Mouse (Mus musculus): ENCODE results near the gene Mgp. TPM values are rescaled to one million over a fixed set of nuclear protein-coding genes. Genes with fewer than 3 reads are reported as not detected.

The Mgp gene
- total RNA-seq, 2 experiments from 2014 or later: not detected

DNA sequence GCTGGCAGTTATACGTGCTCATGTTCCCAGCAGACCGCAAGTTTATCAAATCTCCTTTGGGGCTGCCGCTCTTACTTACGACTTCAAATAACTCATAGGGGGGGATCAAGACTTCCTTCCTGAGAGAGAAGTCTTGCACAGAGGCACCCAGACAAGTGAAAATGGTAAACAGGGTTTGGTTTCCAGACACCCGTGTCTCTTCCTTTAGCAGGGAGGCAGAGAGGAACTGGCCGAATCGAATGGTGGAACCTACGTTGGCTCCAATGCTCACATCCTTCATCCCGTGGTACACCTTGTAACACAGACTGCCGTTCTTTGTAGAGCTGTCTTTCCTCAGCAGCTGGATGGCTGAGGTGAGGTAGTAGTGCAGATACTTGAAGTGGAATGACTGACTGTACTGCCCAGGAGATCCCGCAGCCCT is 21.3 kb downstream of the Mgp start:
- 0 out of 2 replicates have a peak, but pooled peaks have one; percentile 5 for ATAC-seq (replicated peaks; ENCODE audit: poor library complexity, severe bottlenecking)

DNA sequence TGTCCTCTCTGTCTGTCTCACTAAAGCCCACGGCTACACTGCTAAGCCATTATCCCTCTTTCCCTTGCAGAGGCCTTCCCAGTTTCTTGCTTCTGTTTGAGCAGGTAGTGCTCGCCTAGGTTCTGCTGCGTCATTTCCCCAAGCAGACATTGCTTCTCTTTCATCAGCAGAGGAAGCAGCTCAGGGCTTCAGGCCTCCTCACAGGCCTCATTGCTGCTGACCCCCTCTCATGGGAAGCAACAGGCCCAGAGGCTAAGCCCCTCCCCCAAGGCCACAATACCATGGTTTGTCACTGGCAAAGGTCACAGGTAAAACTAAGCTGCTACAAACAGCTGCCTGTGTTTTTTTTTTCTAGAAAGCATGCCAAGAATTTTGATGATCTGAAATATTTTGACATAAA is 22.9 kb downstream of the Mgp start:
- peak; percentile 42 for ATAC-seq (replicated peaks; ENCODE audit: poor library complexity, severe bottlenecking)

DNA sequence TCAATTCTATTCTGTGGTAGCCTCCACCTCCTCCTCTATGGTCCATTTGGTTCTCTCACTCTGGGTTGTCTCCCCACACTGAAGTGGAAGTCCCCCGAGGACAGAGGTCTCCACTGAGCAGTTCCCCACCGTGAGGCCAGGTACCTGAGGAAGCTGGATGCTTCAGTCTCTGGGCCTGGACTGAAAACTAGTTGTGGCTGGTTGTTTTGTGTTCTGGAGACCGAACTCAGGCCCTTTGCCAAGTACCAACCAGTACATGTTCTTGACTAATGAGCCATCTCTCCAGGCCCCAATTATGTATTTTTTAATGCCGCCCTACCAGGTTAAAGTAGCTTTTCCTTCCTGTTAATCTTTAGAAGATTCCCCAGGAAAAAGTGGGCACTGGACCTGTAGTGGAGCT is 23.3 kb downstream of the Mgp start:
- ATAC-seq (replicated peaks; ENCODE audit: poor library complexity, severe bottlenecking): no peak

DNA sequence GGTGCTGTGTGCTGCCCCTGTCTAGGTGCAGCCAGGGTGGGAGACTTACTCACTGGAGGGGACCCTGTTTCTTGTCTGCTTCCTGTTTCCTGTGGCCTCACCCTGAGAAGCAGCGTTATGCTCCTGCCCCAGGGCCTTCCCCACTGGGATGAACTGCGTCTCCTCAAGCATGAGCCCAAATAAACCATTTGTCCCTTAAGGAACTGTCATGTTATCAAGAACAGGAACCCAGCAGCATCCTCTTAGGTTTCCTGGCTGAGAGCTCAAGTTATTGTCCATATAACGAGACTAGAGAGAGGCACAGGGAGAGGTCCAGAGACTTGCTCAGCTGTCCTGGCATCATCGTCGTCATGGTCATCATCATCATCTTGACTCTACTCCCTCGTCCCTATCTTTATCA is 25.4 kb downstream of the Mgp start:
- ATAC-seq (replicated peaks; ENCODE audit: poor library complexity, severe bottlenecking): peak; percentile 25

DNA sequence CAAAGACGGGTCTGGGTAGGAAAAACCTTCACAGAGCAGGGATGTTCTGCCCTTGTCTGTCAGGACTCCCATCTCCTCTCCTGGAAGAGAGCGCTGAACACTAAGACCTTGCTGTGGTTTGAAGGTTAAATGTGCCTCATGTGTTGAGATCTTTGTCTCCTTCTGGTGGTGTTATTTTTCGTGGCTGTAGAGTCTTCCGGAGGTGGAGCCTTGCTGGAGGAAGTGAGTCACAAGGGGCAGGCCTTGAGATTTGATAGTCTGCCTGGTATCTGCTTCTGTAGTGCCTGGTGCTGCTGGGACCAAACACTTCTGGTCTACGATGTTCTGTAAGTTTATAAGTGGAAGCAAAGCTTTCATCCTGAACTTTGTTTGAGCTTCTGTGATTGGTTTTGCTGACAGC is 26.7 kb downstream of the Mgp start:
- ATAC-seq (replicated peaks; ENCODE audit: poor library complexity, severe bottlenecking): peak; percentile 31; the same call in 1 of the 2 replicates

DNA sequence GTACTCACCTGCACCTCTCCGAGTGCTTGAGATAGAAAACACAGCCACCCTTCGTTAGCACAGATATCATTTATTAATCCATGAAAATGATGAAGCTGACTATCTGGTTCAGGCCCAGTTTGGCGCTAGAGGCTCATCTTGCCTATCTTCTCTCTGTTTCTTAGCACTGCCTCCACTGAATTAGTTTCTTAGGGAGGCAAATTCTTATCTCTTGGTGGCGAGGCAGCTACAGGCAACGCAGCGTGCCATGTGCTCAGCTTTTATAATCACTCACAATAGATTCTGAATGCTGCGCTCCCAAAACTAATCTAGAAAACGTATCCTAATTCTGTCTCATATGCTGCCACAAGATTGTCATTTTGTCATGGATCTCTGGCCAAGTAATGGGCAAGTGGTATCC is 27.2 kb downstream of the Mgp start:
- no peak for ATAC-seq (replicated peaks; ENCODE audit: poor library complexity, severe bottlenecking)

DNA sequence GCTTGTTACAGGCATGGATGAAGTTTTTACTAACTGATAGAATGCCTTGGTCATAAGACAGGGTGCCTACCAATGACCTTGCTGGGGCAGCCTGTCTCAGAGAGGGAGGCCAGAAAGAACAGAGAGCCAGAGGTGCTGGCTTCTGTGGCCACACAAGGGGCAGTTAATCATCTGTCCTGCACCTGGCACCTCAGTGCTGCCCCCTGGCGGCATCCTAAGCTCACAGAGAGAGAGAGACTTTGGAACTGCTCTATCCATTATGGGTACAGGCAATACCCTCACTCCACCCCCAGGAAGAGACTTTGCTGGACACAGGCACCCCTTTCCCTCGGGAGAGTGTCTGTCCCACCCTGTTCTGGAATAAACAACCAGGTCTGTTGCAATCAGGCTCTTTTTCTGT is 27.8 kb downstream of the Mgp start:
- peak; percentile 81 for ATAC-seq (replicated peaks; ENCODE audit: poor library complexity, severe bottlenecking)

DNA sequence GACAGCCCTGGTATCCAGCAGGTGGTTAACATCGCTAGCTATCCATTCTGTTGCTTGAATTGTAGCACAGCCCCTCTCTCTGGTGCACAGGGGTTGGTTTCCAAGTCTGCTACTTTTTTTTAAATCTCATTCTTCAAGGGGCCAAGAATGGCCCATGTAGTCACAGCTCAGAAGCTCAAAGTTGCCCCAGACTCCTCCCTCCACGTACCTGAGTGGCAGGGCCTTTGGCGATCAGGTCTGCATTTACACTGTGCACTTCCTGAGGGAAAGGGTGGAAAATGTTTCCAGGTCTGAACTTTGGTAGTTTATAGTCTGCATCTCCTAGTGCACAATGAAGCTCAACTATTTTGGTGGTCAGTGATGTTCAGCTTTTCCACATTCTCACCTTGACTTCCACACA is 28.4 kb downstream of the Mgp start:
- ATAC-seq (replicated peaks; ENCODE audit: poor library complexity, severe bottlenecking): no peak

DNA sequence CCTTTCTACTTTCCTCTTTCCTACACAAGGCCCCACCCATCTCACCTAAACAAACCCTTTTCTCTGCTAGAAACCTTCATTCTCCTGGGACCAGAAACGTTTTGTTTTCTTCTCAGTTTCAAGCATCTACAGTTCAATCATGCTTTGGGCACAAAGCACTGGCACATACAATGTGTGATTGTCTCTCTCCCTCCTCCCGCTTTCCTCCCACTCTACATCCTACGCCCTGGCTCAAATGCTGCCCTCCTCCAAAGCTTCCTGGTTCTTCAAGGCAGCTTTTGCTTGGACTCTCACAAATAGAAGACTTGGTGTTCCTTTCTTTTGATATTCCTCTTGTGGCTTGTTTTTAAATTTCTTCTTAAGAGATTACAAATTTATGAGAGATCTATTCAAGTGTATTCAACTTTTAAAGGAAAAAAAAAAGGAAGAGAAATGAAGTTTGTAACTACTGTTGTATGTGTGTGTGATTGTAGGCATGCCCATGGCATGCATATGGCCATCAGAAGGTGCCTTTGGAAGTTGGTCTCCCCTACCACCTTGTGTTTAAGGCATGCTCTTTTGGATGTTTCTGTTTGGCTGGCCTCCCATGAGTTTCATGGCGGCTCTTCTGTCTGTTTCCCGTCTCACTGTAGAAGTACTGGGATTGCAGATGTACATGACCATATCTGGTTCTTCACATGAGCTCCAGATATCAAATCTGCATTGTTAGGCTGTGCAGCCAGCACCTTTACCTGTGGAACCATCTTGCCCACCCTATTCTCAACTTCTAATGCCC is 29.7 kb downstream of the Mgp start:
- ATAC-seq (replicated peaks; ENCODE audit: poor library complexity, severe bottlenecking): no peak

DNA sequence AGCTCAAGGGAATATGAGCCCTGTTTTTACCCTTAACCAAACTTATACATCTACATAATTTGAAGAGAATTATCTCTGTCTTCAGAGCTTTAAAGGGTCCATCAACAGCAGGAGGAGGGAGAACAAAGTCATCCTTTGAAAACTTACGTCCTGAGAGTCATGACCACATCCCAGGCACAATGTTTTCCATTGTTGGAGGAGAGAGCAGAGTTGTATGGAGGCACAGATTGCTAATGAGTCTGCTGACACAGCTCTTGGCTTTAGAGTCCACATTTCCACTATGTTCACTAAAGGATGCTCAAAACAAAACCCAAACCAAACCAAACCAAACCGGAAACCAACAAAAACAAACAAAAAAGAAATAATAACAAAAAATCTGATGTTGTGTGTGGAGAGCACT is 30.7 kb downstream of the Mgp start:
- no peak for ATAC-seq (replicated peaks; ENCODE audit: poor library complexity, severe bottlenecking)

DNA sequence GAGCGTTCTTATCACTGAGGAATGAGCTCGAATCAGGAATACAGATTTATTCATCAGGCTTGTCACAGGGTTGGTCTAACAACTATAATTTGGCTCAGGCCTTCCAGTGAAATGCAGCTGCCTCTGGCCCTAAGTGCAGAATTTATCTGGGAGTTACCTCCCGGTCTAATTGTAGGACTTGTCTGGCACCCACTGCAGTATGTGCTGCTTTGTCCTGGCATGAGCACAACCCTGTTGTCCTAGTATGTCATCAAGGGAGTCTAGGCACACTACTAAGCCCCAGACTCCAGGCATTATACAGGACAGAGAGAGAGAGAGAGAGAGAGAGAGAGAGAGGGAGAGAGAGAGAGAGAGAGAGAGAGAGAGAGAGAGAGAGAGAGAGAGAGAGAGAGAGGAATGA is 38.3 kb downstream of the Mgp start:
- no peak for ATAC-seq (replicated peaks; ENCODE audit: poor library complexity, severe bottlenecking)

DNA sequence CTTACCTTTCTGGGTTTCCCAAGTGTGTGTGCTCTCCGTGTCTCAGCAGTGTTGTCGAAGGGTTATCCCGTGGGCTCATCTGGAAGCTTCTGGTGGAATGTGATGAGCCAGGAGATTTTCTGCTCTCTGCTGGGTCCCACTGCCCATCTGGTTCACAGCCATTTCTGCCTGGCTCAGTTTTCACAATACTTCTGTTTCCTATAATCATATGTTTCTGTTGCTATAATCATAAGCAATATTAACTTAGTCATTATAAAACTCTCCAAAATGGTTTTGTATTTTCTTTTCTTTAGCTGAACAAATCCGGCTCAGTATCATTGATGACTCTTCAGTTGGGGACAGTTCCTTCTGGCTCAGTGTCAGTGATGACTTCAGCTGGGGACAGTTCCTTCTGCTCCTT is 40.3 kb downstream of the Mgp start, which contains the start of gene Smco3:
TSS of gene Smco3 (minus strand) at position 101 of the 400 bp plus-strand sequence.
- ATAC-seq (replicated peaks; ENCODE audit: poor library complexity, severe bottlenecking): no peak

DNA sequence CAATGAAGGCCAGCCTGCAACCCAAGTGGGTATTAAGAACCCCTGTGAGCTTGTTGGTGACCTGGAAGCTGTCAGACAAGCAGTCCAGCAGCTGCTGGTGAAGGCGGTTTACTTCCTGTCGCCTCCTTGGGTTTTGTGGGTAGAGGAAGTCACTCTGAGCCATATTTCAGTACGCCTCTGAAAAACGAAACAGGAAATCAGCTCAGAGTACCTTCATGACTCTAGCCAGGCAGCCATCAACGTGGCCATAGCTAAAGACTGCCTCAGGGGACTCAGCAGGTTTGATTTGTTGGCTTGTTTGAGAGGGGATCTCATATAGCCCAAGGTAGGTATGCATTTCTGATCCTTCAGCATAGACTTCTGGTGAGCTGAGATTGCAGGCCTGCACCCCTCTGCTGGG is 43.9 kb downstream of the Mgp start:
- ATAC-seq (replicated peaks; ENCODE audit: poor library complexity, severe bottlenecking): peak; percentile 47

DNA sequence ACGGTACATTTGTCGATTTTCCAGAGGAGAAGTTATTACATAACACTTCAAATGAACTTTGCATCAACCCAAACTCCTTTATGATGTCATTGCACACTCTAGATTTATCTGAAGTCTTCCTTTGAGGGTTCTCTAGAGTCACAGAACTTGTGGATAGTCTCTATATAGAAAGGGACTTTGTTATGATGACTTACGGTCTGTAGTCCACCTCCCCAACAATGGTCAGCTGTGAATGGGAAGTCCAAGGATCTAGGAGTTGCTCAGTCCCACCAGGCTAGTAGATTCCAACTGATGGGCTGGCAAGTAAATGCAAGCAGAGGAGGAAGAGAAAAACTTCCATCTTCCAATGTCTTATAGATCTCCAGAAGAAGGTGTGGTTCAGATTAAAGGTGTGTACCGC is 46.9 kb downstream of the Mgp start:
- ATAC-seq (replicated peaks; ENCODE audit: poor library complexity, severe bottlenecking): no peak

DNA sequence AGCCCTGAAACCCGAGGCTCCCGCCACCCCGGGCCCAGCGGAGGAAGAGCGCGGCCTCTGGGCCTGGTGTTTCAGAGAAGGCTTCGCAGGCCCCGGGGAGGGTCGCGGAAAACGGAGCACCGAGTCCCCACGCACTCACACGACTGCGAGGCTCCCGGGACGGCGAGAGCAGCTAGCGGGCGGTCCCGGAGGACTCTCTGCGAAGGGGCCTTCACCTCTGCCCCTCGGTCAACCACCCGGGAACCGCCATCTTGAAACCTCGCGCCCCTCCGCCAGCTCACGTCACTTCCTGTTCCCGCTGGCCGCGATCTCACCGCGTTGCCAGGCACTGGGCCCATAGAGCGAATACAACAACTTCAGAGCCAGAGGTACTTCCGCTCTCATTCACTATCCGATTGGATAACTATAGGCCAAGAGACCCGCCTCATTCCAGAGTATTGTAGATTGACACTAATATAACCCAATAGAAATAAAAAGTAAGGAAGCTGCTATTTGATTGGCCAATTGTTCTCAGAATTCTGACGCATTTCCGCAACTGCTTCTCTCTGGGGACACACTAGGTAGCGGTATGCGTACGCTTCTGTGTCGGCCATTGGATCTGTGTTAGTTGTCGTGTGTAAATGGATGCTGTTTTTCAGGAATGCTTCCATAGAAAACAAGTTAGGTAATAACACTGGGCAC is 47.6 kb downstream of the Mgp start, which contains the start of gene Wbp11:
TSS of gene Wbp11 (minus strand) at position 353 of the 681 bp plus-strand sequence.
- peak; percentile 91 for ATAC-seq (replicated peaks; ENCODE audit: poor library complexity, severe bottlenecking)

DNA sequence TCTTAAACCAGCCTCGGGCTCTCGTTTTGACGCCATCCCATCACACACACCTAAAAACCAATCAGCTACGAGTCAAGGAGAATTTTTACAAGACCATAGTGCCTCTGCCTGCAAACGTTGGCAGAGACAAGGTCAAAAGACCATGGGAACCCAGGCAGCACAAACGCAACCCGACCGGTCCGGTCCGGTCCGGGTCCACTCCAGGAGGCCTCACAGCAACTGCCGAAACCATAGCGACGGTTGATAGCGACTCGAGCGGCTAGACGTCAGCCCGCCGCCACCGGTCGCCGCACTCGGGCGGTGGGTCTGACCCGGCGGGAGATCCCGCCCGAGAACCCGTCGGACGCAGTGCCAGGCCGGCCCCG is 48.1 kb downstream of the Mgp start, which contains the start of gene BC049715:
TSS of gene BC049715 (plus strand) at position 111 of the 365 bp plus-strand sequence.
- no peak for ATAC-seq (replicated peaks; ENCODE audit: poor library complexity, severe bottlenecking)

DNA sequence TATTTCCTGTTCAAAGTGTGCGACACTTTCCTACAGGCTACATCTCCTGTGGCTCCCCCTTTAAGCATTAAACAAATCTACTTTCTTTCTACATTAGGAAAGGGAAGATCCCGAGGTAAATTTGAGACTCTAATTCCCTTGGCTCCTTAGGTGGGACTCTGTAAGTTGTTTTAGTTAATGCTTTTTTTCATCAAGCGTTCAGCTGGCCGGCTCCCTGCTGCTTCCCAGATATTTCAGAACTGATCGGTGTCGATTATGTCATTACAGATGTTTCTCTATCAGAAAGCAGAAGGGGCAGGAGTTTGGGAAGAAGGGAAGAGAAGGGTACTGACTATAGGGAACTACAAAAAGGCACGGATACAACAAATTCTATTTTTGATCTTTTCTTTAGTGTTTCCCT is 48.5 kb downstream of the Mgp start:
- peak; percentile 1; the same call in 1 of the 2 replicates for ATAC-seq (replicated peaks; ENCODE audit: poor library complexity, severe bottlenecking)

DNA sequence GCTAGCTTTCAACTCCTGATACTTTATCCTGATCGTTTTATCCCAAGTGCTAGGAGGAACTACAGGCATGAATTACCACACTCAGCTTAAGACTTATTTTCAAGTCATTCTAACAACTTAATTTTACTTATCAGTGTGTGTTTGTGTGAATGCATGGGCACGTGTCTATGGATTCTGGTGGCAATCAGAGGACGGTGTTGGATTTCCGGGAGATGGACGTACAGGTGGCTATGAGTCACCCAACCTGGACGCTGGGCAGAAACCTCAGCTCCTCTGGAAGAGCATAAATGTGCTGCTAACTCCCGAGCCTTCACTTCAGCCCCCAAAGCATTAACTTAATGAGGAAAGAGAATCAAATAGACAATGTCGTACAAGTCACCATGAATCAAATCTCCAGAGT is 50.6 kb downstream of the Mgp start:
- no peak for ATAC-seq (replicated peaks; ENCODE audit: poor library complexity, severe bottlenecking)
